Mouse (Mus musculus): ENCODE measurements at regions not wholly inside any gene's neighbourhood (a gene's known extent, or its start where the extent isn't known, plus 50 kb on each side); places are given as distances from the start of the nearest gene placed in this dataset.

DNA sequence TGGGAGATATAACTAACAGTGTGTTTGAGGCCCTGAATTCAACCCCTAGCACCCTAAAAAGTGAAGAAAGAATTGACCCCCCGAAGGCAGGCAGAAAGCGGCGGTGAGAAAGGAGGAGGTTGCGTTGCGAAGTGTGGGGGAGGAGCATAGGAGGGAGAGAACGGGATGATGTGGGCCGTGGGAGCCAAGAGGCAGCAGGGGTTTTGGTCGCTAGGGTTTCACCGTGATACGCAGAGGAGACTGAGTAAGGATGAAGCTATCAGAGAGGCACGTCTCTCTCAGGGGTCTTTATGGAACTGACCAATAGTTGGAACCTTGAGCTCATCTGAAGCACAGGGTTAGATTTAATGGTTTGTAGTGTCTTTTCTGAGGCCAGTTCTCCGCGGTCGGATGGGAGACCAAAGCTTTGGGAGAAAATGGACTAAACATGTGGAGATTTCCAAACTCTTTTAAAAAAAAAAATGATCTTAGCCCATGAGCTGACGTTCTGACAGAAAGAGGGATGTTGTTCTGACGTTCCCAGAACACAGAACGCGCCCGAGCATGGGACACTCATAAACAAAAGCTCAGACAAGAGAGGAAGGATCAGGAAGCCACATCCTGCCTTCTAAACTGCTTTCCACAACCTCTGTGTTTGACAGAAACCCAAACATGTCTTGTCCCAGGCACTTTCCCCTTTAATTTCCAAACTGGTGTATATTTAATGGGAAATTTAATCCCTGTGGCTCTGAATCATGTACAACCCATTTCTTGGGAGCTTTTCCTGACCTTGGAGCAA, 499.7 kb upstream of the Adam5 start:
- TF ChIP-seq POLR2A (IDR thresholded peaks at IDR 0.05; ENCODE audit: low read depth, low read length), result no peak
- no peak for TF ChIP-seq CTCF (IDR thresholded peaks at IDR 0.05; ENCODE audit: extremely low read depth, insufficient read length, insufficient replicate concordance, low read depth, low read length)
